Mouse (Mus musculus) myocyte (in vitro differentiated cells): ENCODE measurements at regions not wholly inside any gene's neighbourhood (a gene's known extent, or its start where the extent isn't known, plus 50 kb on each side); places are given as distances from the start of the nearest gene placed in this dataset.
A peak's percentile ranks its signal among the peaks of the same experiment; 100 is the strongest.

Experiments used
- H3K27me3 ChIP-seq: one replicate; pipeline ENCODE4 v1.6.1; 2011; ENCODE audit not compliant: control insufficient read depth, insufficient read depth, insufficient read length
- H3K36me3 ChIP-seq: one replicate; pipeline ENCODE4 v1.6.1; 2011; ENCODE audit not compliant: control insufficient read depth, insufficient read depth
- H3K4me2 ChIP-seq: one replicate; pipeline ENCODE4 v1.6.1; 2011; ENCODE audit warnings: low read depth, control low read depth
- H3K4me3 ChIP-seq: one replicate; pipeline ENCODE4 v1.5.1; 2011; ENCODE audit warnings: mild to moderate bottlenecking, control low read depth, moderate library complexity
- H3K79me2 ChIP-seq: one replicate; pipeline ENCODE4 v1.6.1; 2011; ENCODE audit not compliant: control insufficient read depth, insufficient read depth
- H3ac ChIP-seq: one replicate; pipeline ENCODE4 v1.6.1; 2011; ENCODE audit not compliant: control insufficient read depth, insufficient read length
- CEBPB ChIP-seq: IDR thresholded peaks from 2 replicates; pipeline ENCODE4 v1.6.1; 2011; ENCODE audit warnings: mild to moderate bottlenecking, moderate library complexity; ENCODE audit not compliant: poor library complexity, insufficient read depth, severe bottlenecking
- E2F4 ChIP-seq: IDR thresholded peaks from one replicate; pipeline ENCODE4 v1.6.1; 2011; ENCODE audit warnings: mild to moderate bottlenecking, control low read depth, moderate library complexity; ENCODE audit not compliant: insufficient read depth
- MAX ChIP-seq: IDR thresholded peaks from one replicate; pipeline ENCODE4 v1.6.1; 2011; ENCODE audit warnings: low read depth, mild to moderate bottlenecking, control low read depth
- MYOD1 ChIP-seq, 3 experiments: IDR thresholded peaks; one replicate each; pipeline ENCODE4 v1.6.1; 2011; ENCODE audit warnings: control low read depth in 2 of 3, low read depth in 2 of 3, mild to moderate bottlenecking in 2 of 3, moderate library complexity in 1 of 3; ENCODE audit not compliant: insufficient read length in 2 of 3, control insufficient read depth in 1 of 3
- MYOG ChIP-seq, 3 experiments: IDR thresholded peaks; one replicate each; pipeline ENCODE4 v1.6.1; 2011; ENCODE audit warnings: control low read depth in 2 of 3, low read depth in 2 of 3, mild to moderate bottlenecking in 2 of 3; ENCODE audit not compliant: insufficient read length in 2 of 3, control insufficient read depth in 1 of 3, insufficient read depth in 1 of 3
- POLR2A ChIP-seq: IDR thresholded peaks from one replicate; pipeline ENCODE4 v1.6.1; 2011; ENCODE audit warnings: low read depth, mild to moderate bottlenecking, control low read depth, moderate library complexity; ENCODE audit not compliant: insufficient read length
- POLR2AphosphoS2 ChIP-seq: IDR thresholded peaks from one replicate; pipeline ENCODE4 v1.6.1; 2011; ENCODE audit warnings: low read depth, control low read depth; ENCODE audit not compliant: insufficient read length
- REST ChIP-seq: IDR thresholded peaks from one replicate; pipeline ENCODE4 v1.6.1; 2011; ENCODE audit warnings: mild to moderate bottlenecking, control low read depth, moderate library complexity; ENCODE audit not compliant: insufficient read depth, insufficient read length
- SRF ChIP-seq: IDR thresholded peaks from one replicate; pipeline ENCODE4 v1.6.1; 2011; ENCODE audit warnings: low read depth; ENCODE audit not compliant: control insufficient read depth, insufficient read length
- TCF12 ChIP-seq: IDR thresholded peaks from one replicate; pipeline ENCODE4 v1.6.1; 2011; ENCODE audit warnings: mild to moderate bottlenecking, control low read depth; ENCODE audit not compliant: poor library complexity, insufficient read depth, severe bottlenecking
- TCF3 ChIP-seq: IDR thresholded peaks from one replicate; pipeline ENCODE4 v1.6.1; 2011; ENCODE audit warnings: low read depth, control low read depth; ENCODE audit not compliant: insufficient read length
- USF1 ChIP-seq: IDR thresholded peaks from one replicate; pipeline ENCODE4 v1.6.1; 2011; ENCODE audit warnings: low read depth, mild to moderate bottlenecking, control low read depth, moderate library complexity

DNA sequence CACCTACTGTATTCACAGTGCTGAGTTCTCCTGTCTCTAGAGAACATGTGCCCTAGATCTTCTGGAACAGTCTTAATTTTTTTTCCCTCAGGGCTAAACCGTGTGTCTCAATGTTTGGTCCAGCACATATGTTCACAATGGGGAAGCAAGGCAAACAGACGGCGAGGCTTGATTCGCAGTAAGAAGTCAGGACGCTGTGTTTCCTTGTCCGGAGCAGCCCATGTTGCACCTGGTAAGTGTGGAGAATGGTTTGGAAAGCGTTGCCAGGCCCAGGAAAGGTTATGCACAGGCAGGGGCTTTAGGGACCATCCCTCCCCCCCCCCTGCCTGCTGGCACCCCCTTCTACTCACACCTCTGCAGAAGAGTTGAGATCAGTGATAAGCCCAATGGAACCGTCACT is 121.4 kb downstream of the Dact1 start:
- H3K4me2 ChIP-seq, result no peak overlapping the region
- H3K27me3 ChIP-seq, result no peaks in the 10 kb centered on the region
- H3K79me2 ChIP-seq, result no peaks in the 10 kb centered on the region
- no peaks in the 10 kb centered on the region for H3K36me3 ChIP-seq
- TF ChIP-seq POLR2A (no peak), POLR2AphosphoS2 (no peak), TCF3 (no peak), E2F4 (no peak), MAX (no peak), MYOG (IDR thresholded peaks at IDR 0.05; ENCODE audit: control insufficient read depth in 1 of 3, insufficient read depth in 1 of 3, insufficient read length in 2 of 3, low read depth in 2 of 3) (no peak), CEBPB (no peak), REST (no peak), TCF12 (no peak)
- H3ac ChIP-seq, result no peak overlapping the region
- no peak overlapping the region for H3K4me3 ChIP-seq

DNA sequence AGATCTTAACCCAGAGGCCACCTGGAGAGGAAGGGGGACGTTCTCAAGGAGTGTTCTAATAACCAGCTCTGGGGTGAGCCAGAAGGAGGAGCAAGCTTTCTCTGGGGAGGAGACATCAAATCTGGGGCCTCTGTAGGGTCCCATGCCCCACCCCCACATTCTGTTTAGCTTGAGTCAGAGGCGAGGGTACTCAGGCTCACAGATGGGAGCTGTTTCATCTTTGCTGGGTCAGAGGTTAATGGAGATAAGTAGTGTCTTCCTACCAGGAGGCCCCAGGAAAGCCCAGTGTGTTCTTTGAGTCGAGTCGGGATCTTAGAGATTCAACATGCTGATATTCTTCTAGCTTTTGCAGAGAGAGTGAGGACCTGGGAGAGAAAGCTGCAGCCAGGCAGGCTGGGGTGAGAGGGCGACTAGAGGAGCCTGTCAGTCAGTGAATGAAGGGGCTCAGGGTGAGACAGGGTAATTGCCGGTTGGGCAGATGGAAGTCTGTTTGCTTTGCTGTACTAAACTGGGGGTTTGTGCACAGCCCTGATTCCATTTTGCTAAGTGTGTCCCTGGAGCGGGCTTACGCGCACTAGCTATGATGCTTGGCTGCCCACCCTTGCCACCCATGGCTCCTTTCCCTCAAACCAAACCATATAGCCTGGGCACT is 124.0 kb downstream of the Dact1 start:
- no peak for TF ChIP-seq TCF12
- TF ChIP-seq POLR2A, result no peak
- TF ChIP-seq MYOG (IDR thresholded peaks at IDR 0.05; ENCODE audit: control insufficient read depth in 1 of 3, insufficient read depth in 1 of 3, insufficient read length in 2 of 3, low read depth in 2 of 3), result no peak
- no peak for TF ChIP-seq POLR2AphosphoS2
- no peak for TF ChIP-seq USF1
- no peak for TF ChIP-seq REST
- TF ChIP-seq TCF3, result no peak
- TF ChIP-seq MAX, result no peak
- no peak for TF ChIP-seq MYOD1 (IDR thresholded peaks at IDR 0.05; ENCODE audit: control insufficient read depth in 1 of 3, insufficient read length in 2 of 3, low read depth in 2 of 3)
- no peak for TF ChIP-seq CEBPB
- TF ChIP-seq E2F4, result no peak
- no peak for TF ChIP-seq SRF
- H3K4me2 ChIP-seq, result no peak overlapping the region
- no peak overlapping the region for H3K4me3 ChIP-seq
- no peak overlapping the region for H3ac ChIP-seq
- H3K27me3 ChIP-seq, result no peaks in the 10 kb centered on the region
- no peaks in the 10 kb centered on the region for H3K79me2 ChIP-seq
- no peaks in the 10 kb centered on the region for H3K36me3 ChIP-seq

DNA sequence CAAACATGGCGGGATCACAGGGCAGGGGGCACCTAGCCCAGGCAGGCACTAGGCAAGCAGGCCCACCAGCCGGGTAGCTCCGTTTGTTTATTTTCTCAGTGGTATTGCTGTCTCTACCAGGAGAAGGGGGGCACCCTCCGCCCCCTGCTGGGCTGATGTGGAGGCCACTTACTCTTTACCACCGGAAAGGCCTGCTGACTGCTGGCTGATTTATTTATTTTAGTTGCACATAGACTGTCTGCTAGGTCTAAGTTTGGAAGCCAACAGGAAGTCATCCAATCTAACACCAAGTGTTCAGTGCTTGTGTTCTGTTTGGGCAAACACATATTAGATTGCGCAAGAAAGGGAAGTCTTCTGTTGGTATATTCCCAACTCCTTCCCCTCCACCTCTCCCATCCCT is 128.6 kb downstream of the Dact1 start:
- Histone ChIP-seq H3K4me2 (no peak overlapping the region), H3K27me3 (no peaks in the 10 kb centered on the region), H3K36me3 (no peaks in the 10 kb centered on the region), H3K79me2 (no peaks in the 10 kb centered on the region), H3K4me3 (no peak overlapping the region), H3ac (no peak overlapping the region)
- TF ChIP-seq MYOD1 (IDR thresholded peaks at IDR 0.05; ENCODE audit: control insufficient read depth in 1 of 3, insufficient read length in 2 of 3, low read depth in 2 of 3), result no peak
- peak; percentile 42; the same call in 1 of the 2 replicates for TF ChIP-seq CEBPB

DNA sequence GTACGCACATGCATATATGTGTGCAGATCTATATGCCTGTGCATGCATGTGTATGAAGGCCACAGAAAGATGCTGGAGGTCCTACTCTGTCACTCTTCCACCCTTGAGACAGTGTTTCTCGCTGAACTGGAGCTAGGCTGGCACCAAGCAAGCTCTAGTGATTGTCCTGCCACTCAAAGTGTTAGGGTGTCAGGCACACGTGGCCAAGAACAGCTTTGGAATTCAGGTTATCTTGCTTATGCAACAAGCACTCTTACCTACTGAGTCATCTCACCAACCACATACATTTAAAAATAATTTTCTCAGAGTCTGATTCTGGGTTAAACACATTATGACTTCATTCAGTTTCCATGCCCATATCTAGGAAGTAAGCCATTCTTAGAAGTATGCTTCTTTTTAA is 131.2 kb downstream of the Dact1 start:
- H3K36me3 ChIP-seq, result no peaks in the 10 kb centered on the region
- no peak overlapping the region for H3ac ChIP-seq
- H3K79me2 ChIP-seq, result no peaks in the 10 kb centered on the region
- H3K4me2 ChIP-seq, result no peak overlapping the region
- TF ChIP-seq POLR2A, result no peak
- TF ChIP-seq REST, result no peak
- no peak for TF ChIP-seq CEBPB
- no peak for TF ChIP-seq TCF3
- no peak for TF ChIP-seq POLR2AphosphoS2
- no peak for TF ChIP-seq MYOD1 (IDR thresholded peaks at IDR 0.05; ENCODE audit: control insufficient read depth in 1 of 3, insufficient read length in 2 of 3, low read depth in 2 of 3)
- TF ChIP-seq SRF, result no peak
- TF ChIP-seq USF1, result no peak
- no peak for TF ChIP-seq TCF12
- TF ChIP-seq E2F4, result no peak
- no peak for TF ChIP-seq MAX
- no peak for TF ChIP-seq MYOG (IDR thresholded peaks at IDR 0.05; ENCODE audit: control insufficient read depth in 1 of 3, insufficient read depth in 1 of 3, insufficient read length in 2 of 3, low read depth in 2 of 3)
- no peak overlapping the region for H3K4me3 ChIP-seq
- no peaks in the 10 kb centered on the region for H3K27me3 ChIP-seq

DNA sequence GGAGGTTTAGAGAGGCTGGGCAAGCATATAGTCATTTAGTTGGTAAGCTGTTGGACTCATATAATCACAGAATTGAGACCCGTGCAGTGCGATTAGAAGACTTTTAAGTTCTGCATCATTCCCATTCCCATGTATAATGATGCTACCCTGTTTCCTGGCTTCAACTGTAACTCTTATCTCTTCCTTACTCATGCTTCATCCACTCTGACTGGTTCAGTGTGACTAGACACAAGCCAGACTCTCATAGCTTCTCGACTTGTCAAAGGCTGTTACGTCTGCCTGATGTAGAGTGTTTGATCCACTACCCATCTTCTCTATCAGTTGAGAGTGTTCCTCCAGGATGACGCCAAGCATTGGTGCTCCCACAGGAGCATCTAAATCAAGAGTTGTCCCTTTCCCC is 131.6 kb downstream of the Dact1 start:
- H3K27me3 ChIP-seq, result no peaks in the 10 kb centered on the region
- no peak overlapping the region for H3ac ChIP-seq
- no peaks in the 10 kb centered on the region for H3K36me3 ChIP-seq
- no peak overlapping the region for H3K4me2 ChIP-seq
- no peak overlapping the region for H3K4me3 ChIP-seq
- TF ChIP-seq CEBPB, result no peak
- no peak for TF ChIP-seq E2F4
- TF ChIP-seq TCF12, result no peak
- no peak for TF ChIP-seq POLR2AphosphoS2
- TF ChIP-seq TCF3, result no peak
- no peaks in the 10 kb centered on the region for H3K79me2 ChIP-seq
